Mouse (Mus musculus) gastrocnemius, postnatal 25 days (tissue): ENCODE data around the gene Nmrk2. TPM values are rescaled to one million over a fixed set of nuclear protein-coding genes. Genes with fewer than 3 reads are reported as not detected.
"Not testable (repeated sequence)": the region's sequence is repeated elsewhere in the genome, so short reads cannot be mapped to it uniquely, and the experiment has no call there.

Experiments used
- DNase-seq: peaks from one replicate; pipeline ENCODE4 v3.0.0; 2022
- total RNA-seq, 2 experiments: library from RNA; stranded (reverse); gene quantifications; 1 replicate in 1 of 2; 2 replicates in 1 of 2; pipeline ENCODE4 v1.2.3; 2021

Nmrk2 gene
- total RNA-seq, 2 experiments from 2014 or later, result 41.1 to 57.7 TPM

DNA sequence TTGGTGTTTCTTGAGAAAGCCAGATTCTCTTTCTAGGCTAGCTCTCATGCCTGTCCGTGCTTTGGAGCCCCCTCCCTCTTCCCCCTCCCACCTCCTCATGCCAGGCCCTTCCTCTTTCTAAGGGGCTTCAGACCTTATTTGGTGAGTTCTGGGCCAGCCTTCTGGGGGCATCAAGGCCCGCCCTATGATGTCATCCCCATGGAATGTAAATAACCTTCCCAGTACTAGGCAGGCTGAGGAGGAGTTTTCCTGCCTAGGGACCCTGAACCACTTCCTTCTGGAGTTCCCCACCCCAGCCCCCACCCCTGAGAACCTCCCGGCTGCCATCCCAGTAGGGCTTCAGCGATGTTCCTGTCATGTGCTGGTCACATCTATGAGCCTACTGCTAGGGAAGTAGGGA lies 17.1 kb downstream of the Nmrk2 start:
- DNase-seq, result no peak

DNA sequence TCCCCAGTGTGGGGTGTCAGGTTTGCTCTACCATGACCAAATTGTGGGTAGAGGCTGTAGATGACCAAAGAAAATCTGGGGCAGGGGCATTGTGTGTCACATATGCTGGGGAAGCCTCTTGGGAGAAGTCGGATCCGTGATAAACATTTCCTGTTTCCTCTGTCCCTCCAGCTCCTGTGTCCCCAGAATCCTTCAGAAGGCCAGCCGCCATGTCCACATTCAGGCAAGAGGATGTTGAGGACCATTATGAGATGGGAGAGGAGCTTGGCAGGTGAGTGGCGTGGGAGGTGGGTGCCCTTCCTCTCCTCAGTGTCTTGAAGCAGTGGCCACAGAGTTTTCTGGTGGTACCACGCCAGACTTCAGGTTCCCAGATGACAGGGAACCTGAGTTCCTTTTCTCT lies 18.0 kb downstream of the Nmrk2 start, which contains the start of gene 4930442H23Rik:
4930442H23Rik (minus strand) TSS at position 45 of the 400 bp plus-strand sequence.
- DNase-seq, result no peak

DNA sequence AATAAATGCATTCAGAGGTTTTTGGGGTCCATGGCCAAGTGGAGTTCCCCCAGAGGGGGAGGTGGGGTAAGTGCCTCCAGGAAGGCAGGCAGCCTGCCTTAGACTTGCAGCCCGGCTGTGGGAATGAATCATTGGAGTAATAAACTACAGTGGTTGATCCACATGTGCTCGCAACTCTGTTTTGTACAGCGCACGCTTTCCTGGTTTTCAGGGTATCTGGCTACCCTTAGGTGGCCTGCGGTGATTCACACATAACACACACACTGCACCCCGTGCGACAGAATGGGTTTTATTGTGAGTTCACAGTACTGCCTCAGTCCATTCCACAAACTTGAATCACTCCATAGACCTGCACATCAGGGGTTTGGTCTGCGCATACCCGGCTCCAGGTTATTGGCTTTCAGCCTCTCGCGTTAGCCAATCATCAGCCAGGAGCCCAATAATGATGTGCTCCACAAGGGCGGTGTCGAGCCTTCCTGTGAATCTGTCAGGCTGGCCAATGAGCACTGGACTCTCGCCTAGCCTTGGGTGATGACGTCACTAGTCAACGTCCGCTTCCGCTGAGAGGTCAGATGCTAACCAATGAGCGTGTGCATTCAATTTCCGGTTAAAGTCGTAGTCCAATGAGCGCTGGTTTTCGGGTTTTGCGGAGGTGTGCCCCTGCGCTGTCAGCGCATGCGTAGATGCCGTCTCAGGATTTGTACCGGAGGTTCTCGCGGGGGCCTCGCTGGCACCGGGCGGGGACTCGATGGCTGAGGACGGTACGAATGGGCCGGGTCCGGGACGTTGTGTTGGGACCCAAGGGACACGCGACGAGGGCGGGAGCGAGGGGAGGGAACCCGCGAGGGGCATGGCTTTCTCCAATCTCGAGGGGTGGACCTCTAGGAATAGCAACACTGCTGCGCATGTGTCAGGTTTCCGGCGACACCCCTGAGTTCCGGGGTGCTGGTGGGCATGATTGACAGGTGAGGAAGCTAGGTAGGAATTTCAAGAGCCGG lies 19.2 kb downstream of the Nmrk2 start, which contains the start of gene Dapk3:
Dapk3 (plus strand) TSS at position 670 of the 998 bp plus-strand sequence.
- peak; percentile 96 for DNase-seq

DNA sequence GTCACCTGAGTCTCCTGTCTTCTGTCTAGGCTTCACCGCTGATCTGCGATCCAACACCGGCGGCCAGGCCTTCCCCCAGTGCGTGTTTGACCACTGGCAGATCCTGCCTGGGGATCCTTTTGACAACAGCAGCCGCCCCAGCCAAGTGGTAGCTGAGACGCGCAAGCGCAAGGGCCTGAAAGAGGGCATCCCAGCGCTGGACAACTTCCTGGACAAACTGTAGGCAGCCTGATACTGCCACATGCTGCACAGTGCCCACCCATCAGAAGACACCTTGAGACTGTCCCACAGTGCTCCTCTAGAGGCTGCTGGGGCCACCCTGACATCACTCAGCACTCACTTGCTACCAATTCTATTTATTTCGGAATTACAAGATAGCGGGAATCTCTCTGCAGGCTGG lies 20.0 kb downstream of the Nmrk2 start:
- DNase-seq, result not testable (repeated sequence)

DNA sequence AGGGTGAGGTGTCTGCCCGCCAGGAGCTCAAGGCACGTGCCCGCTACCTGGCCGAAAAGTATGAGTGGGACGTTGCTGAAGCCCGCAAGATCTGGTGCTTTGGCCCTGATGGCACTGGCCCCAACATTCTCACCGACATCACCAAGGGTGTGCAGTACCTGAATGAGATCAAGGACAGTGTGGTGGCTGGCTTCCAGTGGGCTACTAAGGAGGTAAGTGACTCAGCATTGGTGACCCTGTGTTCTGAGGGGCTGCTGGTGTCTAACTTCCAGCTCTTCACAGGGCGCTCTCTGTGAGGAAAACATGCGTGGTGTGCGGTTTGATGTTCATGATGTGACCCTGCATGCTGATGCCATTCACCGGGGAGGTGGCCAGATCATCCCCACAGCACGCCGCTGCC lies 20.9 kb downstream of the Nmrk2 start:
- DNase-seq, result no peak

DNA sequence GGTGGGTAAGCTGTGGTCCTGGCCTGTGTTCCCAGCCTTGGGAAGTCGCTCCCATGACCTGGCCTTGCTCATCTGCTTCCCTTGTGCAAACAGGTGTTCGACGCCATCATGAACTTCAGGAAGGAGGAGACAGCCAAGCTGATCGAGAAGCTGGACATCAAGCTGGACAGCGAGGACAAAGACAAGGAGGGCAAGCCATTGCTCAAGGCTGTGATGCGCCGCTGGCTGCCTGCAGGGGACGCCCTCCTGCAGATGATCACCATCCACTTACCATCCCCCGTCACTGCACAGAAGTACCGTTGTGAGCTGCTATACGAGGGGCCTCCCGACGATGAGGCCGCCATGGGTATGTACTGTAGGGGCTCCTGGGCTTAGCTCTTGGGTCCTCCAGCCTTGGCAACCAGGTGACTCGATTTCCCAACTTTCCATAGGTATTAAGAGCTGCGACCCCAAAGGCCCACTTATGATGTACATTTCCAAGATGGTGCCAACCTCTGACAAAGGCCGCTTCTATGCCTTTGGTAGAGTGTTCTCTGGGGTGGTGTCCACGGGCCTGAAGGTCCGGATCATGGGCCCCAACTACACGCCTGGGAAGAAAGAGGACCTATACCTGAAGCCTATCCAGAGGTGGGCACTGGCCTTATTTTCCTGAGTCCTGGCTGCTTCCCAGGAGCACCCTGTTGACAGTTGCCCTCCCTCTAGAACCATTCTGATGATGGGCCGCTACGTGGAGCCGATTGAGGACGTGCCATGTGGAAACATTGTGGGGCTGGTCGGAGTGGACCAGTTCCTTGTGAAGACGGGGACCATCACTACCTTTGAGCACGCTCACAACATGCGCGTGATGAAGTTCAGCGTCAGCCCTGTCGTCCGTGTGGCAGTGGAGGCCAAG lies 22.2 kb downstream of the Nmrk2 start:
- no peak for DNase-seq

DNA sequence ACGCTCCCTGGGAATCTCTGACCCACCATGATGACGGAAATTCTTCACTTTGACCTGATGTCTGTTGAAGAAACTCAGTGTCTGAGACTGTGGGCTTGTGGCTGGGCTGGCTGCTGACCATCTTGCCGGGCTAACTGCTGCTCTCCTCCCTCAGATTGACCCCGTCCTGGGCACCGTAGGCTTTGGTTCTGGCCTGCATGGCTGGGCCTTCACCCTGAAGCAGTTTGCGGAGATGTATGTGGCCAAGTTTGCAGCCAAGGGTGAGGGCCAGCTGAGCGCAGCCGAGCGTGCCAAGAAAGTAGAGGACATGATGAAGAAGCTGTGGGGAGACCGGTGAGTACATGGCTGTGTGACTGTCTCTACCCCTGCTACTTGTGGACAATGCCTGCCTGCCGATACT lies 22.9 kb downstream of the Nmrk2 start:
- no peak for DNase-seq

DNA sequence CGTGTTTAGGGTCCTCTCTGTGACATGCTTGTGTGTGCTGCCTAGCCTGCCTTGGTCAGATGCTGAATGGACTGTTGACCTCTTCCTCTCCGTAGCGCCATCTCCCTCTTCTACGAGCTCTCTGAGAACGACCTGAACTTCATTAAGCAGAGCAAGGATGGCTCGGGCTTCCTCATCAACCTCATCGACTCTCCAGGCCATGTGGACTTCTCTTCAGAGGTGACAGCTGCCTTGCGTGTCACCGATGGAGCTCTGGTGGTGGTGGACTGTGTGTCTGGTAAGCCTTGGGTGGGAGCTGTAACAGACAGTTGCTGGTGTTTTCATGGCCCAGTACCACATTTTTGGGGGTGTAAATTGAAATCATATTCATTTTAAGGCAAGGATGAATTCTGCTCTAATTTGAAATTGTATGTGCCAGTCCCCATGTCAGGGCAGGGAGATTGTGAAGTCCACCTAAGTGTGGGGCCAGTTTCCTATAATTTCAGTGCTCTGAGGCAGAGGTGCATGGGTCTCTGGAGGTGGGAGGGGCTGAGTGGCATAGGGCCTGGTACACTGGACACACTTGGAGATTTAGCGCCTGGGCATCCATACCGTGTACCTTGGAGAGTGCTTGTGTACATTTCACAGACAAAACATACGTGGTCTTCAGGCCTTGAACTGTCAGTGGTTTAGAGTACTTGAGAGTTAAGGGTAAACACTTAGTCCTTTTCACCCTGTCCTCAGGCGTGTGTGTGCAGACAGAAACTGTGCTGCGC lies 23.7 kb downstream of the Nmrk2 start:
- DNase-seq, result no peak

DNA sequence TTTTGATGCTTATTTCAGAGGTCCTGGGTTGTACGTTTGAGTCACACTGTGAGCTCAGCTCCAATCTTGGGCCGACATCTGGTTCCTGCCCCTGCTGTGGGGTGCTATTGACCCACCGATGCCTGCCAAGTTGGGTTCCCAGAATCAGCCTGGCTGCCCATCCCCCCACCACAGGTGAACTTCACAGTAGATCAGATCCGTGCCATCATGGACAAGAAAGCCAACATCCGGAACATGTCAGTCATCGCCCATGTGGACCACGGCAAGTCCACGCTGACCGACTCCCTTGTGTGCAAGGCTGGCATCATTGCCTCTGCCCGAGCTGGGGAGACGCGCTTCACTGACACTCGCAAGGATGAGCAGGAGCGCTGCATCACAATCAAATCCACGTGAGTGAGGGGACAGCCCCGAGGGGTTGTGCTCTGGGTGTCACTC lies 24.3 kb downstream of the Nmrk2 start:
- no peak for DNase-seq

DNA sequence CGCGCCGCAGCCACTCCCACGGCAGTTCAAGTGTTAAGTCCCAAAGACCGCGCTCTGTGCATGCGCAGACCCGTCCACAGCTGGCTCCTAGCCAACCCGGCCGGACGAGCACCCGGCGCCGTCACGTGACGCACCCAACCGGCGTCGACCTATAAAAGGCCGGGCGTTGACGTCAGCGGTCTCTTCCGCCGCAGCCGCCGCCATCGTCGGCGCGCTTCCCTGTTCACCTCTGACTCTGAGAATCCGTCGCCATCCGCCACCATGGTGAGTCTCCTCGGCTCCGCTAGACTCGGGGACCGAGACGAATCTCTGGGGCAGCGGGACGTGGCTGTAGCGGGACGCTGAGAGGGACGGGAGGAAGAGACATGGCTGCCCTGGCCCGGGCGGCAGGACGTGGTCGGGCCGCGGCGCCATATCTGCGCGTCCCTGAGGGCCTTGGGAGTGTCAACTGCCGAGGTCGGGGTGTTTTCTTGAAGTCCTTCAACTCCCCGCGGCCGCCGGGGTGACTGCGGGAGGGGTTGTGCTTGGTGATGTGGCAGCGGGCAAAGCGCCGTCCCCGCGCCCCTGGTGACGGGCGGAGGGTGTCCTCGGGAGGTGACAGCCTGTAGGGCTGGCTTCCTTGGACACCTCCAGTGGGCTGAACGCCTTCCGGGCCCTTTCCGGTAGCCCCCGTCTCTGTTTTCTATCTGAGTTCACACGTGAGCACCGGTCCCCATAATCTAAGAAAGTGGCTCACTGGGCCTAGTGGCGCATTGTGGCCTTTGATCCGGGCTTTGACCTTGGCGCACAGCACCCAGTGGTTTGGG lies 25.2 kb downstream of the Nmrk2 start, which contains the start of gene Eef2:
Eef2 (plus strand) TSS at position 166 of the 806 bp plus-strand sequence.
- DNase-seq, result peak; percentile 97

DNA sequence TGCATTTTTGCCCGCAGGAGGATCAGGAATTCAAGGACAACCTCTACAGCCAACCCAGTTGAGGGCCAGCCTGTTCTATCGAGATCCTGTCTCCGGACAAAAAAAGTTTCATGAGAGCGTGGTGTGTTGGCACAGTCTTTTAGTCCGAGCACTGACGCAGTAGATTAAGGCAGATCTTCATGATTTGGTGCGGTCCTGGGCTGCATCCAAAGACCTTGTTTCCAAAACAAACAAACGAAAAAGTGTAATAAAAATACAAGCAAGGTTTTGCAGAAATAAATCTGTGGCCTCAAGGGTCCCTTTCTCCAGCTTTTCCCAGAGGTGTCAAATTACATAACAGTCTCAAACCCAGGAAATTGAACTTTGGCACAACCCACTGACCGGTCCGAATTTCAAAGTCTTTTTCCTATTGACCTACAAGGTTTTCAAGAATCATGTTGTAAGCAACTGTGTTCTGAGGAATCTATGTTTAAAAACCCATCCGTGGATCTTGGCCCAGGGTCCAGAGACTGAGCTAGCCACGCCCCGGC lies 25.9 kb downstream of the Nmrk2 start:
- DNase-seq, result no peak

DNA sequence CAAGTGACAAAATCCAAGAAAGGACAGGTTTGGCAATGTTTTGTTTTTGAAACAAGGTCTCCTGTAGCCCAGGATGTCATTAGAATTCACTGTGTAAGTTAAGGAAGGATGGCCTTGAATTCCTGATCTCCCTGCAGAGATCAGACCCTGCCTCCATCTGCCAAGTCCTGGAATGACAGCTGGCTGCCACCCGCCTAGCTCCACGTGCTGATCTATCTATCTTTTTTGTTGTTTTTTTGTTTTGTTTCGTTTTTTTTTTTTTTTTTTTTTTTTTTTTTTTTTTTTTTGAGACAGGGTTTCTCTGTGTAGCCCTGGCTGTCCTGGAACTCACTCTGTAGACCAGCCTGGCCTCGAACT lies 26.5 kb downstream of the Nmrk2 start:
- DNase-seq, result not testable (repeated sequence)

DNA sequence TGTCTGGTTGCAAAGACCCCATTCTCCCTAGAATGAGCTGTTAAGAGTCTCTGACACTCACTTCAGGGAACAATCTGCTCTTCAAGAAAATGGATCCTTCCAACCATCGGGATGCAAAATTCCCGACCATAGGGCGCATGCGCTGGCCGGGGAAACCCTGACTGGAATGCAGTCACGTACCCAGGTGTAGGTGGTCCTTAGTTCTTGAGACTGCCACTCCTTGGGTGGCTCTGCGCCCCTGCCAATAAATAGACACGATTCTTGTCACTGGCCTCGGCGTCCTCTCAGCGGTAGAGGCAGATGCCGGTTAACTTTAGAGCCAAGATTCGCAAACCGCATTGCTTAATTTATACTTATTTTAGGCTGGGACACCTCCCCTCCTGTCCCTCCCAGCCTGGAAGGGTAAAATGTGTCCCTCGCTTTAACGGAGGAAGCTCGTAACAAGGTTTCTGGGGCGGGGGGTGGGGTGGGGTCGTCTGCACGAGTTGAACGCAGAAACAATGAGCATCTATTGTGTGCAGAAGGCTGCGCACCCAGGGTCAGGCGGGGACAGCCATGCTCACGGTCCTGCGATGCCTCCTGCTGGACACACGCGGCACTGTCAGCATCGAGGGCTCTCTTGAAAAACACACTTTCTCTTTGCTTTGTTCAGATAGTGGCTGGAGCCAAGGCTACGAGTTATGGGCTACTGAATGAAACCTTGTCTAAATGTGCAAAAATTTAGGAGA lies 27.1 kb downstream of the Nmrk2 start:
- peak; percentile 82 for DNase-seq

DNA sequence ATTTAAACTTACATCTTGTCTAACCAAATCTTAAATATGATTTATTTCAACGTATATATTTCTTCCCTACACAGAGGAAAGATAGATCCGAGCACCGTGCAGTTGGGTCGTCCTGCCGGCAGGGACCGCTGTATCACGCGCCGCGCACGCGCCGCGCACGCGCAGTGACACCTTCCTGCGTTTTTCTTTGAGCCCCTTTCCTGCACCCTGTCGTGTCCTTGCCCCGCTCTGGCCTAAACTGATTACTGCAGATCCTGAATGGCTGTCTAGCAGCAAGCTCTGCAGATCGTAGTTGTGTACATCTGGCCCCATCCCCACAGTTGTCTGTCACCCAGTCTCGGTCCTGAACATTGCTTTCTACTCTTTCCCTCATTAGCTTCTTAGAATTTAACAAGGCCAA lies 28.7 kb downstream of the Nmrk2 start:
- peak; percentile 78 for DNase-seq

DNA sequence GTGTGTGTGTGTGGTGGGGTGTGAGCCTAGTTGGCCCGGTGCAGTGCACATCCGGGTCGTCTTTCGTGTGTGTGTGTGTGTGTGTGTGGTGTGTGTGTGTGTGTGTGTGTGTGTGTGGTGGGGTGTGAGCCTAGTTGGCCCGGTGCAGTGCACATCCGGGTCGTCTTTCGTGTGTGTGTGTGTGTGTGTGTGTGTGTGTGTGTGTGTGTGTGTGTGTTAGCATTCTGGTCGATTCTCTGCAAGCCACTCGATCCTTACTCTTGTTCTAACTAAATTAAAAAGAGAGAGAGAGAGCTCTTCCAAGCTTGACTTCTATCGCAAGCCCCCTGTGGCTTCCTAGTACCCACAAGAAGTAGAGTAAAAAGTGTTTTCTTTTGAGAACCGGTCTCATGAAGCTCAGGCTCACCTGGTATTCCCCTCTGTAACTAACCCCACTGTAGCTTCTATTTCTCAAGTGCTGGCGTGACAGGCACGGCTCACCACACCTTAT lies 32.4 kb downstream of the Nmrk2 start:
- DNase-seq, result not testable (repeated sequence)

DNA sequence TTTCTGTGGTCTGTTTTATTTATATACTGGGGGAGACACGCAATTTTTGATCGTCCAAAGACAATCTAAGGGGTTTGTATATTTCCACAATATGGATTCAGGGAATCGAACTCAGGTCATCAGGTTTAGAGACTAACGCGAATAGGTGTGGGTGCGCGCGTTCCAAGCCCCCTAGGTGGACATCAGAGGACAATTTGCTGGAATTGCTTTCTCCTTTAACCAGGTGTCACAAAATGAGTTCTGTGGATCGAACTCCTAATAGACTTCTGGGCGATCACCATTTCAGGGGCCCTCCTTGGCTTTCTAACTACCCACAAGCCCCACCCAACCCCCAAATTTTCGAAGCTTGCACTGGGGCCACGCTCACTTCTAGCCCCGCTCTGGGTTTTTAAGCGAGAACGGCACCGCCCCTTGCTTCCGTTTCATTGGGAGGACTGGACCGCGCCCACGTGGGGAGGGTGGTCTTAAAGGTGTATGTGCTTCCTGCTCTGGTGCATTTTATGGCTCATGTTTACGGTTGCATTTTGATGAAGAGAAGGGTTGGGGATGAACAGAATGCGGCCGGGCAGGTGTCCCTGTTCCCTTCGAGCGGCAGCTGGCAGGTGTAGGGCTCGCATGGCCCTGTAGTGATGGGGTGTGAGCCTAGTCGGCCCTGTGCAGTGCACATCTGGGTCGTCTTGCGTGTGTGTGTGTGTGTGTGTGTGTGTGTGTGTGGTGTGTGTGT lies 33.2 kb downstream of the Nmrk2 start:
- peak; percentile 84 for DNase-seq

DNA sequence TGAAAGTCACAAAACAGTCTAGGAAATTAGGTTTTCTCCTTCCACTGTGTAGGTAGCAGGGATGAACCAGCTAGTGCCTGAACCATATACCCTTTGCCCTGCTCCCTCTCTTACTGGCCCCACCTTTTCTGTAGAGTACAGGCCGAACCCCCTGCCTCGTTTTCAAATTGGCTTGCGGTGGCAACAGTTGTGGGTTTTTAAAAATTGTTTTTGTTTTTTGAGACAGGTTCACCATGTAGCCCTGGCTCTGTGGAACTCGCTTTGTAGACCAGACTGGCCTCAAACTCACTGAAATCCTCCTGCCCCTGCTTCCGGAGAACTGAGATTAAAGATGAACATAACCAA lies 33.8 kb downstream of the Nmrk2 start:
- no peak for DNase-seq

DNA sequence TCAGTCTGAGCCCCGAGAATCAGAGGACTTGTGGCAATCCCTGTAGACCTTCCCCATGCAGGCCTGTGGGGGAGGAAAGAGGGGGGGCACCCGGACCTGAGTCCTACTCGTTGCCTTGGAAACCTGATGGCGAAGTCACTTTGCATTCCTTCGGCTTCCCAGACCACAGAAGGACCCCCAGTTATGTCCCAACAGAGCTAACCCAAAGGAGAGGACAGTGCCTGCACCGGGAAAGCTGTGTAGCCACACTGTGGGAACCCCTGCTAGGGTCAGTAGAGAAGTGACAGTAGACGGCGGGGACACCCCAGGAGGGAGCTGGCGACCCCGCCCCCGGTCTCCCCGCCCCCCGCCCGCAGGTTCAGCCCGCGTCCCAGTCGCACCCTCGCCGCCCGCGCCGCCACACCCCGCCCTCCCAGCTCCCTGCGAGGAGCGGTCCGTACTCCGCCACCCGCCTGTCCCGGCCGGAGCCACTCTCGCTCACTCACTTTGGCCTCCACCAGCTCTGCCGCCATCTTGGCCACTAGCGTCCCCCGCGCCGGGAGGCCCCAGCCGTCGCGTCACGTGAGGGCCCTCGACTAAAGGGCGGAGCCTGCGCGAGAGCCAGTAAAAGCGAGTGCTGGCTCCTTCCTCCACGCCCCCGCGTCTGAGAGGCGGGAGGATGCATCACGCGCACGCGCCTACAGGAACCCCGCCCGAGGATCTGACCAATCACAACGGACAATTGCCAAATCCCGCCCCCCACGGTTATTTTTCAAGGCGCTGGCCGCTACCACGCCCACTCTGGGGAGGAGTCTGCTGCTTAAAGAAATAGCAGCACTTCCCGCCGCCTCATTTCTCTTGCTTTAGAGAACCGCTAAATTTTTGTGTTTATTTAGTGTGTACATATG lies 34.4 kb downstream of the Nmrk2 start, which contains the start of gene Pias4:
Pias4 (minus strand) TSS at position 724 of the 887 bp plus-strand sequence.
- DNase-seq, result peak; percentile 100
